Mouse (Mus musculus) stomach, postnatal 0 days (tissue): ENCODE measurements at regions not wholly inside any gene's neighbourhood (a gene's known extent, or its start where the extent isn't known, plus 50 kb on each side); places are given as distances from the start of the nearest gene placed in this dataset.

Experiments used
- CTCF ChIP-seq: IDR thresholded peaks from 2 replicates; pipeline ENCODE4 v1.5.1; 2016; ENCODE audit warnings: antibody characterized with exemption, low read depth, mild to moderate bottlenecking, moderate library complexity
- EP300 ChIP-seq: optimal IDR thresholded peaks from 2 replicates; pipeline ENCODE3; 2016; ENCODE audit warnings: antibody characterized with exemption

DNA sequence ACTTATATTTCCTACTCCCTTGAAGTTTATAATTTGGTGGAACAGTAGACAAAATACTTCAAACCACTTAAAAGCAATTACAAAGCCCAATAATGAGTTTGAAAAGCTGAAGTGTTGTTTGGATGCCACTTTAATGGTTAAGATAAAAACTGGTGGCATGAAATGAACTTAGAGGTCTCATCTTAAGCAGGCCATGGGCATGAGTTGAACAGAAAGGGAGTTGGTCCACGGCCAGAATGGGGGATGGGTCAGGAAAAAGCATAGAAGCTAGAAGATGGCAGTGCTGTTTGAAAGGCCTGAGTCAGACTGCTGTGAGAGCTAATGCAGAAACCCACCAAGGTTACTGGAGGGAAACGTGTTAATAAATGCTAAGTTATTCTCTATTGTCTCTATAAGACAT, 294.5 kb upstream of the Zic1 start:
- TF ChIP-seq CTCF (no peak), EP300 (no peak)
